Mouse (Mus musculus) midbrain, embryonic 10.5 days (tissue): ENCODE measurements around the gene Trim27. TPM values are rescaled to one million over a fixed set of nuclear protein-coding genes. Genes with fewer than 3 reads are reported as not detected.

Source experiments
- DNase-seq: peaks from one replicate; pipeline ENCODE4 v3.0.0-alpha.2; 2017; ENCODE audit warnings: low spot score
- H3K27ac ChIP-seq: fragments of 300-500 bp; sonication (generic); replicated peaks from 2 replicates; pipeline ENCODE4 v1.5.1; 2016; ENCODE audit warnings: mild to moderate bottlenecking
- H3K27me3 ChIP-seq: fragments of 300-500 bp; sonication (generic); 2 replicates; pipeline ENCODE4 v1.6.1; 2016; ENCODE audit warnings: low read depth, mild to moderate bottlenecking; ENCODE audit not compliant: poor library complexity, severe bottlenecking
- H3K36me3 ChIP-seq: fragments of 300-500 bp; sonication (generic); 2 replicates; pipeline ENCODE4 v1.6.1; 2016; ENCODE audit warnings: mild to moderate bottlenecking, moderate library complexity
- H3K4me1 ChIP-seq: fragments of 300-500 bp; sonication (generic); 2 replicates; pipeline ENCODE4 v1.6.1; 2016
- H3K4me3 ChIP-seq: fragments of 300-500 bp; sonication (generic); 2 replicates; pipeline ENCODE4 v1.5.1; 2016; ENCODE audit warnings: mild to moderate bottlenecking, moderate library complexity
- H3K9me3 ChIP-seq: fragments of 300-500 bp; sonication (generic); replicated peaks from 2 replicates; pipeline ENCODE4 v1.6.1; 2016; ENCODE audit warnings: mild to moderate bottlenecking
- WGBS: fragments of 180-500 bp; shearing (Covaris S2); methylation state at CpG from one replicate; pipeline ENCODE4 v1.1.7; 2016; 5-methylcytosine and 5-hydroxymethylcytosine counted together
- polyA plus RNA-seq: library from polyadenylated mRNA; unstranded; fragments of >200 nt; fragmentation: Nextera tagmentation; extraction: Ambion mirVana; gene quantifications from 2 replicates; pipeline ENCODE4 v1.2.1, GENCODE M21; 2016

Trim27 gene
- polyA plus RNA-seq, 1 experiment from 2014 or later, result 162 TPM

GRCm38 (mm10) chr13:21166936-21167909 is 12.0 kb upstream of the Trim27 start:
- DNase-seq, result peak; percentile 81
- H3K27me3 ChIP-seq, result peaks cover 6% of the 10 kb centered on the region; the same call in 1 of the 2 replicates
- H3K36me3 ChIP-seq, result no peaks in the 10 kb centered on the region
- H3K27ac ChIP-seq, result peak overlapping the region; percentile 70; the same call in 1 of the 2 replicates
- no peaks in the 10 kb centered on the region for H3K9me3 ChIP-seq
- H3K4me1 ChIP-seq, result peaks cover 22% of the 10 kb centered on the region
- WGBS, result under 1% methylated on average over 27 of the region's 27 CpGs
- peak overlapping the region; percentile 64 for H3K4me3 ChIP-seq

GRCm38 (mm10) chr13:21167910-21168300 is 11.3 kb upstream of the Trim27 start:
- DNase-seq, result no peak
- H3K4me3 ChIP-seq, result peak overlapping the region; percentile 64
- no peaks in the 10 kb centered on the region for H3K36me3 ChIP-seq
- no peak overlapping the region for H3K27ac ChIP-seq
- no peaks in the 10 kb centered on the region for H3K9me3 ChIP-seq
- under 1% methylated on average over 8 of the region's 8 CpGs for WGBS
- H3K4me1 ChIP-seq, result peaks cover 22% of the 10 kb centered on the region
- H3K27me3 ChIP-seq, result peaks cover 6% of the 10 kb centered on the region; the same call in 1 of the 2 replicates

GRCm38 (mm10) chr13:21168371-21169011 is 10.8 kb upstream of the Trim27 start:
- H3K9me3 ChIP-seq, result no peaks in the 10 kb centered on the region
- H3K4me1 ChIP-seq, result peaks cover 28% of the 10 kb centered on the region
- H3K36me3 ChIP-seq, result no peaks in the 10 kb centered on the region
- H3K27me3 ChIP-seq, result peaks cover 6% of the 10 kb centered on the region; the same call in 1 of the 2 replicates
- H3K27ac ChIP-seq, result 0 out of 2 replicates have a peak overlapping the region, but pooled peaks have one; percentile 1
- WGBS, result under 1% methylated on average over 16 of the region's 16 CpGs
- H3K4me3 ChIP-seq, result peak overlapping the region; percentile 64
- DNase-seq, result peak; percentile 51

- no peak overlapping the region for H3K27ac ChIP-seq
- H3K9me3 ChIP-seq, result no peaks in the 10 kb centered on the region
- no peaks in the 10 kb centered on the region for H3K36me3 ChIP-seq
- 5% methylated on average over 14 of the region's 14 CpGs for WGBS
- peaks cover 6% of the 10 kb centered on the region; the same call in 1 of the 2 replicates for H3K27me3 ChIP-seq
- H3K4me3 ChIP-seq, result peak overlapping the region; percentile 64
- H3K4me1 ChIP-seq, result peaks cover 32% of the 10 kb centered on the region
- DNase-seq, result no peak
Observed at GRCm38 (mm10) chr13:21169121-21169656, 10.1 kb upstream of the Trim27 start.

GRCm38 (mm10) chr13:21169657-21170430 is 9.4 kb upstream of the Trim27 start:
- WGBS, result under 1% methylated on average over 39 of the region's 39 CpGs
- Histone ChIP-seq H3K4me3 (peak overlapping the region; percentile 64), H3K27ac (no peak overlapping the region), H3K27me3 (peaks cover 6% of the 10 kb centered on the region; the same call in 1 of the 2 replicates), H3K4me1 (peaks cover 32% of the 10 kb centered on the region), H3K9me3 (no peaks in the 10 kb centered on the region), H3K36me3 (no peaks in the 10 kb centered on the region)
- peak; percentile 80 for DNase-seq

DNA sequence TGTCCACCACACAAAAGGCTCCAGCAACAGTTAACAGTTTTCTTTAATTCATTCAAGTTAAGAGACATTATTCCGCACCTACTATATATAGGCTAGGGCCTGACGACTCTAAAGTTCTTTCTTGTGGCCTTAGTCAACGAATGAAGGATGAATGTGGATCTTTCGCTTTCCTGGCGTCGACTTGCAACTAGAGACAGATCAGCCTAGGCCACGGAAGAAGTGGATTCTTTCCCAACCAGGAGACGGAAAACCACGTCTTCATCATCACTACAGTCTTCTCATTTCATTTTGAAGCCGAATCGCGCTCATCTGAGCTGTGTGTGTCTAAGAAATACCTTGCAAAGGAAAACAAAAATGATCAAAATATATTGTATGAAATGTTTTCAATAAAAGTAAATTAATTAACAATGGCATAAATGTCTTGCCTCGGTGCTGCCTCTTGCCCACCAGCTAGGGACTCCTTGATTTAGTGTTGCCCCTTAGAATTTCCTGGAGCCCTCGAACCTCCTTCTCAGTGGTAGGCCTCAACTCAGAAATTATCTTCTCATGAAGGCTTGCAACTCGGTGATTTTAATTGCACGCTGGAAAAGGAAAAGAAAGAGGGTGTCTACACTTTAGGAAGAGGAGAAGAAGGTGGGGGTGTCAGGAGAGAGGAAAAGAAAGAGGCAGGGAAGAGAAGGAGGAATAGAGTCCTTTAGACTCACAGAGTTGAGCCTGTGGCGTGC is 8.7 kb upstream of the Trim27 start:
- Histone ChIP-seq H3K9me3 (no peaks in the 10 kb centered on the region), H3K4me1 (peaks cover 32% of the 10 kb centered on the region), H3K27me3 (no peaks in the 10 kb centered on the region; the same call in 1 of the 2 replicates), H3K27ac (peak overlapping the region; percentile 47; the same call in 1 of the 2 replicates), H3K36me3 (no peaks in the 10 kb centered on the region), H3K4me3 (peak overlapping the region; percentile 64)
- DNase-seq, result no peak
- 28% methylated on average over 17 of the region's 17 CpGs for WGBS

DNA sequence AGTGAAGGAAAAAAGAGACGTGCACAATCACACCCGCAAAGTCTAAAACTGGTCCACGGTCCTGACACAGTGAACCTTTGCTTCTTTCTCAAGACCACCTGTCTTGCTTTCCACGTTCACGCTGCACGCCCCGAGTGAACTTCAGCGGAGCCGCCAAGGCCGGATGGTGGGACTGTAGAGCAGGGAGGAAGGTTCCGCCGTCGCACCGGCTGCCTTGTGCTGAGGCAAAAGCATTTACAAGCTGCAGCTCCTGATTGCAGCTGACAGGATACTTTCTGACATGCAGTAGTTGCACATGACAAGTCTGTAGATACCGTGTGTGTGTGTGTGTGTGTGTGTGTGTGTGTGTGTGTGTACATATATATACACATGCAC is 8.1 kb upstream of the Trim27 start:
- H3K36me3 ChIP-seq, result no peaks in the 10 kb centered on the region
- peak overlapping the region; percentile 64 for H3K4me3 ChIP-seq
- peak; percentile 47 for DNase-seq
- H3K27ac ChIP-seq, result peak overlapping the region; percentile 47; the same call in 1 of the 2 replicates
- H3K27me3 ChIP-seq, result no peaks in the 10 kb centered on the region; the same call in 1 of the 2 replicates
- H3K4me1 ChIP-seq, result peaks cover 32% of the 10 kb centered on the region
- no peaks in the 10 kb centered on the region for H3K9me3 ChIP-seq
- WGBS, result 6% methylated on average over 14 of the region's 15 CpGs

- H3K27ac ChIP-seq, result peak overlapping the region; percentile 75
- H3K36me3 ChIP-seq, result no peaks in the 10 kb centered on the region
- peak; percentile 56 for DNase-seq
- peaks cover 28% of the 10 kb centered on the region for H3K4me1 ChIP-seq
- under 1% methylated on average over 12 of the region's 12 CpGs for WGBS
- H3K9me3 ChIP-seq, result no peaks in the 10 kb centered on the region
- peak overlapping the region; percentile 64 for H3K4me3 ChIP-seq
- no peaks in the 10 kb centered on the region for H3K27me3 ChIP-seq
Observed at GRCm38 (mm10) chr13:21171600-21172150, 7.6 kb upstream of the Trim27 start.

- H3K4me1 ChIP-seq, result peaks cover 25% of the 10 kb centered on the region
- peak overlapping the region; percentile 75; the same call in 1 of the 2 replicates for H3K27ac ChIP-seq
- peak; percentile 84 for DNase-seq
- peak overlapping the region; percentile 64 for H3K4me3 ChIP-seq
- no peaks in the 10 kb centered on the region for H3K9me3 ChIP-seq
- under 1% methylated on average over 16 of the region's 16 CpGs for WGBS
- no peaks in the 10 kb centered on the region for H3K27me3 ChIP-seq
- H3K36me3 ChIP-seq, result no peaks in the 10 kb centered on the region
Observed at GRCm38 (mm10) chr13:21172241-21173027, 6.8 kb upstream of the Trim27 start.

GRCm38 (mm10) chr13:21173072-21173471 is 6.2 kb upstream of the Trim27 start:
- no peaks in the 10 kb centered on the region for H3K9me3 ChIP-seq
- H3K36me3 ChIP-seq, result no peaks in the 10 kb centered on the region
- H3K27me3 ChIP-seq, result no peaks in the 10 kb centered on the region
- H3K27ac ChIP-seq, result peak overlapping the region; percentile 18
- under 1% methylated on average over 11 of the region's 11 CpGs for WGBS
- H3K4me3 ChIP-seq, result peak overlapping the region; percentile 64
- peak; percentile 73 for DNase-seq
- H3K4me1 ChIP-seq, result peaks cover 25% of the 10 kb centered on the region

DNA sequence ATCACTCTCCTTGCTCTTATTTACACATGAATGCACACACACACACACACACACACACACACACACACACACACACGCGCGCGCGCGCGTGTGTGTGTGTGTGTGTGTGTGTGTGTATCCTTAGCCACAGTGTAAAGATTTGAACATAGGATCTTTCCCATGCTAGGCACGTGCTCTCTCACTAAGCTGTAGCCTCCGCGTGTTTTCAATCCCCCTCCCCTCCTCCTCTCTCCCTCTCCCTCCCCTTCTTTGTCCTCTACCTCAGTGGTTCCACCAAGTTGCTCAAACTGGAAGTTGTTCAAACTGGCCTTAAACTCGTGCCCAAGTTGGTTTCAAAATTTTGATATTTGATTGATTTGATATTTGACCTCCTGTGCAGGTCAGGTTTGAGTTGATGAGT is 2.5 kb upstream of the Trim27 start:
- Histone ChIP-seq H3K9me3 (no peaks in the 10 kb centered on the region), H3K4me1 (peaks cover 26% of the 10 kb centered on the region), H3K27me3 (no peaks in the 10 kb centered on the region), H3K4me3 (no peak overlapping the region), H3K27ac (no peak overlapping the region), H3K36me3 (peaks cover 2% of the 10 kb centered on the region)
- 70% methylated on average over 11 of the region's 11 CpGs for WGBS
- no peak for DNase-seq
